Mouse (Mus musculus) left cerebral cortex, adult 11 months (tissue): ENCODE results near the gene Sez6l.

ENCODE experiments used
- DNase-seq: peaks from one replicate; pipeline ENCODE4 v3.0.0; 2022; ENCODE audit warnings: low spot score

The Sez6l gene

DNA sequence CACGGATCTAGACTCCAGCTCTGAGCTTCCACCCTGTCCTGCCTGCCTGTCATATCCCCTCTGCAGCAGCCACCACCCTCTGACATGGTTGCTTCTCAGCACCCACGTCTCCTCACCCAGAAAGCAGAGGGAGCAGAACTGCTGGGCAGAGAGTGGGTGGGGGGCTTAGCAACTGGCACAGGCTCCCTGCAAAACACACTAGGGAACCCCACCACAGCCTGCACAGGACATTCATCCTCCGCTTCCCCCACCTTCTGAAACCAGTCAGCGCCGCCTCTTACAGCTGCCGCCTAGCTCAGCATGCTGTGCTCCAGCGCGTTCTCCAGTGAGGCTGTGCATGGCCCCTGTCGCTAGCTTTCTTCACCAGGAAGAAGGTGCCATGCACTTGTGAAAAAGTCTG is 187.6 kb downstream of the Sez6l start:
- DNase-seq, result no peak

DNA sequence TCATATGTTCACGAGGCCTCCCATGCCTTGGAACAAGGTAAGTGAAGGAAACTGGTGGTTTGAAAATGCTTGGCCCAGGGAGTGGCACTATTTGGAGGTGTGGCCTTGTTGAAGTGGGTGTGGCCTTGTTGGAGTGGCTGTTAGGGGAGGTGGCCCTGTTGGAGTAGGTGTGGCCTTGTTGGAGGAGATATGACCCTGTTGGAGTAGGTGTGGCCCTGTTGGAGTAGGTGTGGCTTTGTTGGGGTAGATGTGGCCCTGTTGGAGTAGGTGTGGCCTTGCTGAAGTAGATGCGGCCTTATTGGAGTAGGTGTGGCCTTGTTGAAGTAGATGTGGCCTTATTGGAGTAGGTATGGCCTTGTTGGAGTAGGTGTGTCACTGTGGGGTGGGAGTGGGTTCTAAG is 191.0 kb downstream of the Sez6l start:
- no peak for DNase-seq

DNA sequence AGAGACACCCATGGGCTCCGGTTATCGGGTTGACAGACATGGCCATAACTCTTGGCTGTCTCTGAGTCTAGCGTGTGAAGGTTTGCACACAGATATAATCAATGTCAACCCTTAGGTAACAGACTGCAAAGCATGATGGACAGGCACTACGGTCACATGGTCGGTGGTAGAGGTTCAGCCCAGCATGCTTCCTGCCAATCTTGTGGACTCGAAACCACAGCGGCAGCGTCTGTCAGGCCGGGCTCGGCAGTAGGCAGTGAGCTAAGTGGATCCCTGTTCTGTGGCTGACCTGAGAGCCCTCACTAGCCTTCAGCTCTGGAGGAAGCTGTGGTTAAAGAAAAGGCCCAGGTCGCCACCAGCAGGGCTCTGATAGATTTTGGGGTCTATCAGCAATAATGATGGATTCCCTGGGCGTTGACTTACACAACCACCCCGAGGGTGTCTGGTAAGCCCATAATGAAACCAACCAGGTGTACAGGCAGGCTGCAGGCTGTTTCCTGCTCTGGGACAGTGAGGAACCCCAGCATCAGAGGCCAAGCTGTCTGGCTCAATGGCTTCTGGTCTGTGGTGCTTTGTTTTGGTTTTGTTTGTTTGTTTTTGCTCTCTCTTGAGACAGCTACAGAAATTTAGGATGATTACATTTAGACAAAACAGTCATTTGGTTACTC is 192.0 kb downstream of the Sez6l start:
- DNase-seq, result no peak

DNA sequence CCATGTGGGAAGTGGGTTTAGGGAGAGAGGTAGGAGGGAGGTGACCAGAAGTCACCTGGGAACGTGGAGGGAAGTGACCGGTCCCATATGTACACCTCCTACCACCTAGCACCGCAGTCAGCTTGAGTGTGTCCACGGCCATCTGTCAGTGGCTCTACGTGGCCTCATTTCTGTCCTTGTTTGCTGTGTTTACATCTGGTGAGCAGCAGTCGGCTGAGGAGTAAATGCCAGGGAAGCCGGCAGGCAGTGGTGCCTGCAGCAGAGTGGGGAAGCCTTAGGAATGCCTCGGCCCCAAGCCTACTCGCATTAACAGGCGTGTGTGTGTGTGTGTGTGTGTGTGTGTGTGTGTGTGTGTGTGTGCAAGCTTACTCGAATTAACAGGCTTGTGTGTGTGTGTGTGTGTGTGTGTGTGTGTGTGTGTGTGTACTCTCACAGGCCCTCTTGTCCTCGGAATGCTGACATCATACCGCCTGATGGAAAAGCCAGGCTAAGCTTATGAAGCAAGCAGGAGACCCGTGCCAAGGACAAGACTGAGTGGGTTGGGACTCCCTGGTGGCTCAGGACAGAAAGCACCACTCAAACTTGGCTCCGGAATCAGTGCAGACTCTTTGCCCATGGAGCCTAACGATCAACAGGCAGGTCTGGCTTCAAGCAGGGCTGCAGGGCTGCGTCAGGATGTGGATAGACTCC is 194.2 kb downstream of the Sez6l start:
- DNase-seq, result no peak

DNA sequence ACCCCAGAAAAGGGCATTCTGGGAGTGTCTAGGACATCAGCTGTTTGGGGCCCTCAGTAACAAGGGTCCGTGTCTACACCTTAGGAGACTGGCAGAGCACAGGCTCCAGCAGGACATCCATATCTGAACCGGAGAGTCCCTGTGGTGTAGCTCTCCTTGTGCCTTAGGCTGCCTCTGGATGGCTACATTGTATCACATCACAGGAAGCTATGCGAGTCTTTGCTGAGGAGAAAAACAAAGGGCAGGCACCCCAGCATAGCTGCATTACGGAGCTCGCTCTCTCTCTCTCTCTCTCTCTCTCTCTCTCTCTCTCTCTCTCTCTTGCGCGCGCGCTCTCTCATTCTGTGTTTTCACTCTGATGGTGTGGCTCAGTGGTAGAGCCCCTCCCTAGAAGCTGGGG is 194.9 kb downstream of the Sez6l start:
- DNase-seq, result no peak

DNA sequence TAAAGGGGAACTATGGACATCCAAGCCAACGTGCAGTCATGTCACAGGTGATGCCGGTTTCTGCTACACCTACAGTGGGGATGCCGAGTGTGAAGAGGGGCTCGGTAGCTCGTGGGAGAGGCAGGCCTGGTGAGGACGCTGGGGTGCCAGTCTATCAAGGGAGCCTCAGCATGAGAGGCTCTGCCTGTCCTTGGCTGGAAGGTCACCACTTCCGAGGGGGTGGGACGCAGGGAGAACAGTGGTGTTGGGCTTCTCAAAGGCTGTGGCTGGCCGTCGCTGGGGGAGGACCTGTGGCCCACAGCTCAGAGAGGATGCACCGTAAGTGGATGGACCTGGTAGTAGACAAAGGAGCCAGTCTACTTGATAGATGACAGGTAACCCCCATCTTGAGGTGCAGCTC is 195.8 kb downstream of the Sez6l start:
- no peak for DNase-seq

DNA sequence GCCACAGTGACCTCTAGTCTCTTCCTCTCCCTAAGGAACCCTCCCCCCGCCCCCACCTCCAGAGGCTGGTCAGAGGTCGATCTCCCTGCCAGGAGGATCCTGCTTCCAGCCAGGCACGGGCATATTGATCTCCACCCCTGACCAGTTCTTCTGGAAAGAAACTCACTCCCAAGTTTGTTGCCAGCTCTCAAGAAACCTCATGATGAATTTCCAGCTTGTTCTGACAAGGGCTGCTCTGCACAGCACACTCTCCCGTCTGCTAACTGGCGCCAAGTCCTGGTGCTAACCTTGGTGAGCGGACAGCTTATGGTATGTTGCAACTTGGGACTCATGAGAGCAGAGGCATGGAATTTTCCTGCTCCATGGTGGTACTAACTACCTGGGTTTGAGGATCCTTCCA is 198.3 kb downstream of the Sez6l start:
- no peak for DNase-seq

DNA sequence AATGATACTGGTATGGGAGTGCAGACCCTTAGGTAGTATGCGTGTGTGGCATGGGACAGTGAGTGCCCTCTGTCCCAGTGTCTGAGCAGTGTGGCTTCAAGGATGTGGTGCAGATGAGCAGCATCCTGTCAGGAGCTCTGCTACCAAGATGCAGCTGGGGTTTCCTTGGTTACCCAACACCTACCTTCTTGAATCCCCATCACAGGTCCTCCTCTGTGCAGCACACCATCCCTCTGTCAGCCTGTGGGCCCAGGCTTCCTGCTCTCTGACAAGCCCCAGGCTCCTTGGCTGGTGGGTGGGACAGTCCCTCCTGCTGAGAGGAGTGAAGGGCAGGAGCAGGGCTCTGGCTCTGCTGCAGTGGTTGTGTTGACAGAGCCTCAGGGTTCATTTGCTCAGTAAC is 199.6 kb downstream of the Sez6l start:
- no peak for DNase-seq

DNA sequence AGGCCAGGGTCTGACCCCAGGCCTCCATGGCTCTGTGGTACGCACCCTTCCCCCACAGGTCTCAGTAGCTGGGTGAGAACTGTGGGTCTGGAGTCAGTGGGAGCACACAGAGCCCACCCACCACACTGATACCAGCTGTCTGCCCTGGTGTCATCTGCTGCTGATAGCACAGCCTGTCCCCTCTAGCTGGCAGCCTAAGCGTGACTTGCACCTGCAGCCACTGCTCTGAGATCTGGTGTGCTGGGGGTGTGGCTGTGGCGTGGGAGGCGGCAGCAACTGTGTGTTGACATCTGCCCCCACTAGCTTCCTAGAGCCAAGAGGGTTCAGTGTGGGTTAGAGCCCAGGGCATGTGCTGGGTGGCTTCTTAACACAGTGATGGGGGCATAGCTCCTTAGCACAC is 200.9 kb downstream of the Sez6l start:
- no peak for DNase-seq

DNA sequence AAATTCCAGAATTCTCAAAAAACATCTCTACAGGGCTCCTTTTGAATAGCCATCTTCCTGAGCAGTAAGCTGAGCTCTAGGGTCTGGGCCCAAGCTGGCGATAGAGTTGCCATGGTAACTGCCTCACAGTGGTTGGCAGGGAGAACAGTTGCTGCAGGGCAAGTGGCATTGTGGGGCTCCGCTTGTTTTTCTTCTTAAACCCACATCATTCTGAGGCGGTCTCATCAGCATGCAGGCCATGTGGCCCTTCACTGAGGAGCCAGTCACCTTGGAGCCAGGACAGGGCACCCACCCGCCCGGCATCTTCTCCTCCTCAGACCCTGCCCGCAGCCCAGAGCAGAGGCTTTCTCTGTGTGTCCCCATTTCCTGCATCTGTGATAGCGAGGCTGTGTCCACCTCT is 205.1 kb downstream of the Sez6l start:
- DNase-seq, result peak; percentile 67

DNA sequence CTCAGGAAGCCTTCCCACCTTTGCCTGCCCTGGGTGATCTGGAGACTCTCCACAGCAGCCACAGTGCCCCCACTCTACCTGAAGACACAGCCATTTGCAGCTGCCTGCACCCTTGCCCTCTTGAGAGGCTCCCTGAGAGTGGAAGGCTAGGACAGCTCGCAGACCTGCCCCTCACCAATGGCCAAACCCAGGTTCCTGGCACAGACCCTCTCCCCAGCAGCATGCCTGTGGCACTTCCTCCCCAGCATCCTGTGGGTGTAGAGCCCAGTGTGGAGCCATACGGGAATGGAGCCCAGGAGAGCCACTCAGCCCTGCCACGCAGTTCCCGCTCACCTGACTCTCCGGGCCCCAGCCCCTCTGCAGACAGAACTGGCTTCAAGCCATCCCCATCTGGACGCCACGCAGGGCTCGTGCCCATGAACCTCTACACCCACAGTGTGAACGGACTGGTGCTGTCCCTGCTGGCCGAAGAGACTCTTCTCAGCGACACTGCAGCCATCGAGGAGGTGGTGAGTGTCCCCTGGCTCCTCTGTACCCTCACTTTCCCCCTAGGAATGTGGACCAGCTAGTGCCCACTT is 206.7 kb downstream of the Sez6l start:
- DNase-seq, result no peak

DNA sequence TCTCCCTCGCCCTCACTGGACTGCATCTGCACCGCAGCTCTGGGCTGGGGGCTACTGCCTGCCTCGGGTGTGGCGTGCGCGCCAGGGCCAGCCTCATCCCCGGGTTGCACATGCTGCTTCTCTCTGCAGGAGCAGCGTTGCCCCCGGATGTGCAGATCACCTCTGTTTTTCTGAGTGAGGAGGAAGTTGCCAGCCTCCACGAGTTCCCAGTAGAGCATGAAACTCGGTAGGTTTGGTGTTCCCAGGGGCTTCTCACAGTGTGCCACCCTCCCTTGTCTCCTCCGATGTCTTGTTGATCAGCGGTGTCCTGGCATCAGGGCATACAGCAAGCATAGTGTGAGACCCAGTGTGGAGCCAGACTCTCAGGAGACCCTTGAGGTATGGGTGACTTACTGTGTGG is 207.7 kb downstream of the Sez6l start:
- DNase-seq, result no peak
